Mouse (Mus musculus) right cerebral cortex, postnatal 10 days (tissue): ENCODE results near the gene Mcemp1.

Experiments
- DNase-seq, 2 experiments: peaks; one replicate each; pipeline ENCODE4 v3.0.0; 2021; ENCODE audit warnings: low spot score in 2 of 2

Gene Mcemp1

DNA sequence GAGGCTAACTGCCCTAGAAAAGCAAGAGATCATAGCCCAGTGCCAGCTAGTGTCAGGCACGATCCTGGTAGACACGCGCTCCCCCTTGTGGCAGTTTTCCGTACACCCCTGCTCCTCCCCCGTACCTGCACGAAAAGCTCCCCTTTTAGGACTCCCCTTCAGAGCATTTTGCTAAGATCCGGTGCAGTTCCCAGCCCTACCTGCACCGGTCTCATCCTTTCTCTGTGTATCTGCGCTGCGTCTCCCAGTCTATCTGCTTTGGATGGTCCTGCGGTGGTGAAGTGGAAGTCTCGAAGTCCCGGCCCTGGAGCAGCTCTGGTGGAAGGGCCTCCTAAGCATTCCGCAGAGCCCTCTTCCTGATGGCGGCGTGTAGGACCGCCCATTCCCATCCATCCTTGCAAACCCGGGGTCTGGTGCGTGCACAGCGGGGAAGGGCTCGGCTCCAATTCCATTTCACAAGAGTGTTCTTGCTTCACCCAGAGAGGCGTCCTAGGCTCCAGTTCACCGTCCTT is 6.5 kb downstream of the Mcemp1 start, which contains the start of gene Fcor:
Fcor (minus strand) TSS at position 383 of the 512 bp plus-strand sequence.
- DNase-seq = peak; percentile 89 to 90

DNA sequence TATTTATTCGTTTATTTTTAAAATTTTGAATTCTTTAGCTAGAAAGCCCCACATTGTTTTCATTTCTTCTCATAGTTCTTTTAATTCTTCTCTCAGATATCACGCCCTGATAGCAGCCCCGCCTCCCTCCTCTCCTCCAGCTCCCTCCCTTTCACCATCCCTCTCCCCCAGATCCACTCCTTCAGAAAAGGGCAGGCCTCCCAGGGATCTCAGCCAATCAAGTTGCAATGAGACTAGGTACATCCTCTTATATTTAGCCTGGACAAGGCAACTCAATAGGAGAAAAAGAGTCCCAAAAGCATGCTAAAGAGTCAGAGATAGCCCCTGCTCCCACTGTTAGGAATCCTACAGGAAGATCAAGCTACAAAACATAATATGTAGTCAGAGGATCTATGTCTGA is 9.1 kb downstream of the Mcemp1 start:
- no peak for DNase-seq

DNA sequence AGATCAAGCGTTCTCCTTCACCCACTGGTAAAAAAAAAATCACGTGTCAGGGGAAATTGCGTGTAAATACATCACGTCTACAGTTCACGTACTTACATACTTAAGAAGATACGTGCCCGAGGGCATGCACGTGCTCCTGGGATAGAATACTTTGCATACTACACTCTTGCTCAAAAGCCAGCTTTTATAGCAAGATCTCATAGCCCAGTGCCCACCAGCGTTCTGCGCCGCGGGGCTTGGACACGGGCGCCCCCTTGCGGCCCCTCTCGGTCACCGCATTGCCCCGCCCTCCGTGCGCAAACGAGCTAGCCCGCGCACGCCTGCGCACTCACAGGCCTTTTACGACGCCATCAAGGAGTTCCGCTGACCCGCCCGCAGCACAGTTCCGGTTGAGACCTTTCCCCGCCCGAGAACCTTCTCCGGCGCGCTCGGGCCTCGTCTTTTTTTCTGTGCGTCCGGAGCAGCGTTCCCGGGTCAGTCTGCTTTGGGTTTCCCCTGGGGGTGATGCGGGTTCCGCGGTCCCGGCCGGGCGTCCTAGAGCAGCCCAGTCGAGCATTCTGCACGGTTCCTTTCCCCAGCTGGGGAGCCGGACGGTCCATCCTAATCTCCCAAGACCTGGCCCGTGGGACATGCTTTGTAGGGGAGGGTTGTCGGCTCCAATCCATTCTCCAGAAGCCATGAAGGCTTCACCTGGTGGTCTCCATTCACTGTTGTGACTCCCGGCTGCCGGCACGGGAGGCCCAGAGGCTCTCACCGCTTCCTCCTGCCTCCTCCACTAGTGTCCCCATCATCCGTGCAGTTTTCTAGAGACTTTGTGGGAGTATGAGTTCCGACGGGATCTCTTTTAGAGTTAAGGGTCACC is 10.8 kb downstream of the Mcemp1 start, which contains the start of gene Trappc5:
Trappc5 (plus strand) TSS at position 169 of the 862 bp plus-strand sequence.
- DNase-seq = peak; percentile 95

DNA sequence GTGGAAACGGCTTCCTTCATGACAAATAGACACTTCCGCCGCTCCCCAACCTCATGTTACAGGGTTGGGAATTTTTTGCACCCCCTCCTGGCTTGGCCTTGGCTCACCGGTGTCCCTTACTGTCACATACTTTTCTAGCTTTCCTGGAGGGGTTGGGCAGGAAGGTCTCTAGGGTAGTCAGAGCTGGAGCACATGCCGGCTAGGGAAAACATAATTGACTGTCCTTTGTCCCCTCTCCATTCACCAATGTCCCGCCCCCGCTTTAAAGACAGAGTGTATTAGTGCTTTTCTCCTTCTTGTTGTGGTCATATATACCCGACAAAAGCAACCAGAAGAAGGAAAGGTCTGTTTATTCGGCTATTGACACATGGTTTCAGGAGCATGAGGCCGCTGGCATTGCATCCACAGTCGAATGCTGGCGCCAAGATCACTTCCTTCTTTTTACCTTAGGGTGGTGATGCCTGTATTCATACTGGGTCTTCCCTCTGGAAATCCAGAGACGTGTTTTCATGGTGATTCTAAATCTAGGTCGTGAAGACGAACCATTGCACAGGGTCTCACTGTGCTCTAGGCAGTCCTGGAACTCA is 11.5 kb downstream of the Mcemp1 start:
- DNase-seq = peak in 1 of 2 experiments; percentile 46

DNA sequence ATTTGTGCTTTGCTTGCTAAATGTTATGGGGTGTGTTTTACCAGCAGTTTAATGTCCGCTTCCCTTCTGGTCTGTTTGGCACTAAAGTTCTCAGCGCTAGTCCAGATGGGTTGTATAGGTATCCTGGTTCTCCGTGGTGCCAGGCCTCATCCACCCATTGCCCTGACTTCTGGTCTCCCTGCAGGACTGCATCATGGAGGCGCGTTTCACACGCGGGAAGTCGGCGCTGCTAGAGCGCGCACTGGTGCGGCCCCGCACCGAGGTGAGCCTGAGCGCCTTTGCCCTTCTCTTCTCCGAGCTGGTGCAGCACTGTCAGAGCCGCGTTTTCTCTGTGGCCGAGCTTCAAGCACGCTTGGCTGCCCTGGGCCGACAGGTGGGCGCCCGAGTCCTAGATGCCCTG is 13.3 kb downstream of the Mcemp1 start:
- DNase-seq = no peak

DNA sequence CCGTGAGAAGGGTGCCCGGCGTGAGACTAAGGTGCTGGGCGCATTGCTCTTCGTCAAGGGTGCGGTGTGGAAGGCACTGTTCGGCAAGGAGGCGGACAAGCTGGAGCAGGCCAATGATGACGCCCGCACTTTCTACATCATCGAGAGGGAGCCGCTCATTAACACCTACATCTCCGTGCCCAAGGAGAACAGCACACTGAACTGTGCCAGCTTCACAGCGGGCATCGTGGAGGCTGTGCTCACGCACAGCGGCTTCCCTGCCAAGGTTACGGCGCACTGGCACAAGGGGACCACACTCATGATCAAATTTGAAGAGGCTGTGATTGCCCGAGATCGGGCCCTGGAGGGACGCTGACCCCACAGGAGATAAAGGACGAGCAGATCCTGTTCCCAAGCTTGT is 13.7 kb downstream of the Mcemp1 start:
- no peak for DNase-seq

DNA sequence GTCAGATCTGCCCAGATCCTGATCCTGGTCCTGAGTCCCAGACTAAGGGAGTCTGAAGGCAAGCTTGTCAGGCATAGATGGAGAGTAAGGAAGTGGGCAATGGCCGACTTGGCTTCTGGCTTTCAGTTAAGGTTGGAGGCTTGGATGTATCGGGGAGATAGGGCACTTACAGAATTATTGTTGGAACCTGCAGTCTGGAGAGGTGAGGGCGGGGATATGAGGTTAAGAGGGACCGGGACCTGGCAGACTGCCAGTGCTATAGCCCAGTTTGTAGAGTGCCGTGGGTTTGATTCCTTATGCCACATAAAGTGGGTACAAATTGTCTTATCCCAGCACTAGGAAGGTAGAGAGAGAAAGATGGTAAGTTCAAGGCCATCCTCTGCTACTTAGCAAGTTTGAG is 14.1 kb downstream of the Mcemp1 start:
- no peak for DNase-seq

DNA sequence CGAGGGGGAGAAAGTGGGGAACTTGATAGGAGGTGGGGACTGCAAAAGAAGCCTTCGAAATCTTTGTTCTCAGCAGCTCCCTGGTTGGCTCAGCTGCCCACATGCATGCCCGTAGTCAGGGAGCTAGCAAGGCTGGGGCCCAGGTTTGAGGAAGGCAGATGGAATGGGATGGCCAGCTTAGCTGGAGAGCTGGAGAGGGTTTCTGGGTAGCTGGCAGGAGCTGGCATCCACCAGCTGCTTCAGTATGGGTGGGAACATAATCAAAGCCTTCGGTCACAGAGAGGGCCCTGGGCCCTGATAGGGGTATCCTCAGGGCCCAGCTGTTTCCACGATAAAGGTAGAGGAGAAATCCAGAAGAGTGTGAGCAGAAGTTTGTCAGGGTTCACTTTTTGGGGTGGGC is 16.9 kb downstream of the Mcemp1 start:
- DNase-seq = no peak

DNA sequence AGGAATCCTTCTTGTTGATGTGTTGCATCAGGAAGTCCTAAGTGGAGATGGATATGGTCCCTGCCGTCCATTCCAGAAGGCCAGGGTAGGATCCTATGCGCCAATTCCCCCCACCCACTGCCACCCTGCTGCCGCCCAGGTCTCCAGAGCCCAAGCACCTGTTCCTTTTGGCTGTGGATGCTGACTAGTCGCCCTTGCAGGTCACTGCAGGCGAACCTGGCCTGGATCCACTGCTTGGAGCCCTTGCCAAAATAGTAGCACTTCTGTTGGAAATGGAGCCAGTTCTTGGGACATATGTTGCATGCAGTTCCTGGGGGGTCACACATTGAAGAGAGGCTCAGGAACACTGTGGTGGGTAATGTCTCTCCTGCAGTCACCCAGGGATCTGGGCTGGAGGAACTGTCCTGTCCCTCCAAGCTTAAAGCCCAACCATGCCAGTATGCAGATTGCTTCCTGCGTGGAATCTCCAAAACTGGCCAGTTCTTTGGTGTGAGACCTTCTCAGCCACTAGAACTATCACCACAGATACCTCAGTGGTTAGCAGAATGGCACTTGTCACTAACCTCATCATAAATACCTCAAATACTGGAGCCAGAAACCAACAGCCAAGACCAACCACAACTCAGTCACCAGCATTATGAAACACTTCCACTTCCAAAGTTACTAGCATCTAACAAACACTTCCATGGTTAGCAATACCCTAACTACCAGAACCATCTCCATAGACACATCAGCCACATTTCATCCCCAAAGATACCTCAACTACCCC is 18.0 kb downstream of the Mcemp1 start:
- DNase-seq = no peak

DNA sequence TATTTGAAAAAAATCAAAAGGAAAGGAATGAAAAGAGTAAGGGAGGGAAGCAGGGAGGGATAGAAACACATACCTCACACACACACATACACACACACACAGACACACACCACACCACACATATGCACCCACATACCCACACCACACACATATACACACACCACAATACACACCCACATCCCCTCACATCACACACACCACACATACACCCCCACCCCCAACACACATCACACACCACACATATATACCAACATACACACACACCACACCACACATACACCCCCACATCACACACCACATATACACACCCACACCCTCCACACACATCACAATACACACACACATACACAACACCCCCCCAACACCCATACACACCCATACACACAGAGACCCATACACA is 19.0 kb downstream of the Mcemp1 start:
- DNase-seq = no peak

DNA sequence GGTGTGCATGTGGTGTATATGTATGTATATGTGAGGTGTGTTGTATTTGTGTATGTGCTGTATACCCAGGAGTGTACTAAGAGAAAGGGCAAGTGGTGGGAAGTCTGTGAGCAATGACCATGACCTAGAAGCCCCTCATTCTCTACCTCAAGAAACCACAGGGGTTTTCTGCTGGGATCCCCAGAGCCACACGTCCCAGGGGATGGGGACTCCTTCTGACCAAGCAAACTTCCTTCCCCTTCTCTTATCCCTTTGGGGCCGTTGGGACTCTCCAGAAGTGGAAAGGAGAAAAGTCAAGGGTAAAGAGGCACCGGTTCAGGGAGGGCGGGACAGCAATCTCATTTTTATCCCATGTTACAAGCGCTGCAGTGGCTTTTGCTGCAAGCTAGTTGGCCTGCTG is 19.9 kb downstream of the Mcemp1 start:
- DNase-seq = no peak

DNA sequence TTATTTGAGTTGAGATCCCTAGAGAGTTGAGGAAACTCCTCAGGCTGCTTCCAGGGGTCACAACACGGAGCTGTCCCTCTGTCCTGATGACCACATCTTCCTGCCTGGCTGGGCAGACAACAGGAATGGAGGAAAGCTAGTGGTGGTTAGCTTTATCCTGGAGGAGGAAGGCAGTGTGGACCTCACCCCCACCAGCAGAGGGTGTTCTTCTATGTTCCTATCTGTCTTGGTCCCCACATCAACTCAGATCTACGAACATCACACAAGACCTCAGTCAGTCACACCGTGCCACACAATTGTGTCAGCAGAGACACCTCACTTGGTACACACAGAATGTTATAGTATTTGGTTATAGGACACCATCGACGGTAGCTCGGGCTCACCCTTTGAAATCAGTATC is 22.0 kb downstream of the Mcemp1 start:
- no peak for DNase-seq

DNA sequence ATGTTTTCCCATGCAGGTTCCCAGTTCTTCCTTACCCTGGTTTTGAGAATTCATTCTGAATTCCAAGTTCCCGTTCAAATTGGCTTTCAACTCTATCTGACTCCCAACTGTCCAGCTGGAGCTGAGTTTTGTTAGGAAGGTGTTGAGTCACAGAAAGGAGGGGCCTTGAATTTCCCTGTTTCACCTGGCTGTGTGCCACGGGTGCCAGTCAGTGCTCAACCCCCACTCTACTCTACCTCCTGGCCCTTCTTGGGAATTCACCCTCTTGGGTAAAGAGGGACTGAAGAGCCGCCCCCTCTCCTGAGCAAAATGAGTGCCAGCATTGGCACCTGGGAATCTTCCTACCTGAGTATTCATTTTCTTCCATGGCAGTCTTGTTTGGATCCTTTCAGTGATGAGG is 25.2 kb downstream of the Mcemp1 start:
- DNase-seq = no peak

DNA sequence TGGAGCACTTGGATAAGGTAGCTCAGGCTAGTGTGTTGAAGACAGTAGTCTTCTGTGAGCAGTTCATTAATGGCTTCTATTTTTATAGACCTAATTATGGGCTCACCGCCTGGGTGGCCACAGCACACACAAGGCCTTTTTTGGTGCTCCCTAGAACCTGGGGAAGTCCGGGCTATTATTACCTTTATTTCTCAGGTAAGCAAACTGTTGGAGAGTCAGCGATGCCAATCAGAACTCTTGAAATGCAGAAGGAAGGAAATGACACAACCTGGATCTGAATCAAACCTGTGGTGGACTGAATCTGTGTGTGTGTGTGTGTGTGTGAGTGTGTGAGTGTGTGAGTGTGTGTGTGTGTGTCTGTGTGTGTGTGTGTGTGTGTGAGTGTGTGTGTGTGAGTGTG is 28.6 kb downstream of the Mcemp1 start, which contains the start of gene Fcer2a:
Fcer2a (minus strand) TSS at position 55 of the 400 bp plus-strand sequence.
- no peak for DNase-seq

DNA sequence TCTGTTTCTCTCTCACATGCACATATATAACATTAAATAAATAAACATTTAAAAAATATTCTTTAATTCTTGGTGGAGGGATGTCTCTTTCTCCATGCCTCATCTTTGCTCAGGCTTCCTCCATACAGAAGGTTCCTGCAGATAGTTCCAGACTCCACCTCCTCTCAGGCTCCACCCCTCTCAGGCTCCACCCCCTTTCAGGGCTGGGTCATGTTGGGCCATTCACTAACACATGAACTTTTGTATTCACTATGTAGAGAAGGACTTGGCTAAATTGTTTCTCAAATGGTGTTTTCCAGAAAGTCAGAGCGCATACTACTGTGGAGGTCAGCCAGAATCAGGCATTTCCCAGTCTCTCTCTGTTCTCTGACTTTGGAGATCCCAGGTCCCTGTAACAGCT is 35.9 kb downstream of the Mcemp1 start:
- no peak for DNase-seq

DNA sequence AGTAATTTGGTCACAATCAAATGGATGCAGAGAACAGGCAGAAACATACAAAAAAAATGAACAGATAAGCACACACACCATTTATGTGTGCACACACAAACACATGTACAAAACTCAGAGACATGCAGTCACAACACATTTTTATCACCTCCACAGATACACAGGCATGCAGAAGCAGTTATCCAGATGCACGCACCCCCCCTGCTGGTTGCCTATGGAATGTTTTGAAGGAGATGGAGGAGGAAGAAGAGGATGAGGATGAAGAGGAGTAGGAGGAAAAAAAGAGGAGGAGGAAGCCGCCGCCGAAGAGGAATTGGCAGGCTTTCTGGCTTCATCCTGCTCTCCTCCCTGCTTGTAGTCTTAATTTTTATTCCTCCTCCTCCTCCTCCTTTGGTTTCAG is 40.2 kb downstream of the Mcemp1 start:
- DNase-seq = no peak

DNA sequence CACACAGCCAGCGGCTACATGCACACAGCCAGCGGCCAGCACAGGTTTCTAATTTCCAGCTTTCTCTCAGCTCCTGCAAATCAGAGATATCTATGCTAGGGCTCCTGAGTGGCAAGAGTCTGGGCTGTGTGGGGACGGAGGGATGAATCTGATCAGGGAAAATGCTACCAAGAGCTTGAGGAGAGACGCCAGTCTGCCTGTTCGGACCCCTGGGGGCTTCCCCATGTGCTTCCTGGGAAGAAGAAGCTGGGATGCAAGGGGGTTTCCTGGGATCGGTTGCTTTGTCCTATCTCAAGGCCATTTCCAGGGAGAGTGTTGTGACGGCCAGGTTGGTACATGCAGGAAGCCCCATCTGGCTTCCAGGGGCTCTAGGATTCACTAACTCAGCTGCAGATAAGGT is 42.1 kb downstream of the Mcemp1 start:
- DNase-seq = no peak

DNA sequence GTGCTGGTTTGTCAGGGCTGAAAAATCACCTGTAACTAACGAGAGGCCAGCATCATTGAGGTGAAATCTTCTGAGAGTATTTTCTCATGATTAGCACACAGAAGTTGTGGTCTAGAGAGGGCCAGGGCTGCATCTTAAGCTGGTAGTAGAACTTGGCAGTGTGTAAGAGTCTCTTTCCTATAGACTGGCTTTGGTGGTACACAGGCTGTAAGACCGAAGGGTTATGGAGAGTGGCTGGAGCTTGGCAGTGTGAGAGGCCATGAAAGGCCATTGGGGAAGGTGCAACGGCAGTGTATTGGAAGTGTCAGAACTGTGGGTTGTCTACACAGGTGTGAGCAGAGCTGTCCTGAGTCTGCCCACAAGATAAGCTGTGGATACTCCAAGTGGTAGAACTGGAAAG is 44.8 kb downstream of the Mcemp1 start:
- no peak for DNase-seq

DNA sequence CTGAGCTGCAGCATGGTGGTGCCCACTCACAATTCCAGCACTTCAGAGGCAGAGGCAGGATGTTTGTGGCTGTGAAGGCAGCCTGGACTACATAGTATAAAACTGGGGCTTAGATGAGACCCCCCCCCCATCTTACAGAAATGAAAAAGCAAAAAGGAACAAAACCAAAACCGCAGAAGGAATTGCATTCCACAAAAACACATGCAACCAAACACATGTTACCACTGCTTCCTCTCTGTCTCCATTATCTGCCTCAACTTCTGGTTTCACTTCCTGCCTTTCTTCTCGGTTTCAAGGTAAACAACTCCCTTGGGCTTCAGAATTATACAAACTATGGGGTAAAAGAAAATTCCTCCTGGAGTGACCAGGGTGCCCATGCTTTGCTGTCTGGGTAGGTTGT is 46.1 kb downstream of the Mcemp1 start:
- DNase-seq = no peak

DNA sequence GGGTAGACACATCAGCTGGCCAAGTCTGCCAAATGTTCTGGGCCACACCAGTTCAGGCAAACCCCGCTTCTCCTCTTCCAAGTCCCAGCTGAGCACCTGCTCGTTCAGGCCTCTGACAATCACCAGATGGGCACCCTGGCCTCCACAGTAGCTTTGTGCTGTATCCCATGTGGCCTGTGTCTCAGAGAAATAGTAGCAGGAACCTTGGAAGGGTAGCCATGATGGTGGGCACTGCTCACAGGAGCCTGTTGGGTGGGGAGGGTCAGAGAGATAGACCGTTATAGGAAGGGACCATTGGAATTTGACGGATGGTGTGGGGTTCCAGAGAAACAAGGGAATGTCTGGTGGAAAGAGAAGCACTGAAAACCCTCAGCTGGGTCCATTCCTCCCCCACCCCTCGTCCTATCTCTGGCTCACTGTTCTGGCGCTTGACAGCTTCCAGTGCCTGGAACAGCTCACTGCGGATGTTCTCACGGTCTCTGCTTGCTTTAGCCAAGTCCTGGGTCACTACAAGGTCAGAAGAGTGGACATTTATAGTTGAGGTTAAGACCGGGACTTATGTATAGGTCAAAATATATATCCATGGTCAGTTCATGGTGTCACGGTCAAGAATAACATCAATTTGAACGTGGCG is 51.9 kb downstream of the Mcemp1 start:
- DNase-seq = no peak

DNA sequence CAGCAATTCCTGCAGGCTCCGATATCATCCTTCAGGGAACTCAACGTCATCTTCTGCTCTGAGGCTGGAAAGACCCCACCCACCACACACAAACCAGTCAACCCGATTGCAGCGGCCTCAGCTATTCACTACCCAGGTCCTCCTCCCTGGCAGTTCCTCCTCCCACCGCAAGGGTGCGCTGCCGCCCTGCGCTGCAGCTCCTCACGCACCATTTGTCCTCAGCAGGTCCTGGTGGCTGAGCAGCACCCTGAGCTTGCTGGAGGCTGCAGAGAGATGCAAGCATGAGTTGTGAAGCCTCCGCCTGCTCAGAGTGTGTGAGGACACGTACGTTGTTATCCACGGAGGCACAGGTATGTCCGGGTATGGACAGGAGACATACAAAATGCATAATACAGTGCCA is 53.0 kb downstream of the Mcemp1 start:
- DNase-seq = peak; percentile 44 to 66
